Mouse (Mus musculus) CD4-positive naive resting alpha-beta T cell, adult 76 days (primary cell): ENCODE results near the gene Gm11564. TPM values are rescaled to one million over a fixed set of nuclear protein-coding genes. Genes with fewer than 3 reads are reported as not detected.

ENCODE experiments used
- total RNA-seq: library from RNA; stranded (reverse); gene quantifications from one replicate; pipeline ENCODE4 v1.2.4, GENCODE M21; 2023

Gm11564 gene
- not detected for total RNA-seq

GRCm38 (mm10) chr11:99815566-99815965 is at the start of gene Gm11564:
TSS of gene Gm11564 (minus strand) at chr11:99815666.

GRCm38 (mm10) chr11:99864176-99864575 is 48.7 kb upstream of the Gm11564 start, which contains the start of gene Gm11559:
TSS of gene Gm11559 (plus strand) at chr11:99864476.

GRCm38 (mm10) chr11:99857617-99858016 is 42.2 kb upstream of the Gm11564 start, which contains the start of gene Gm11568:
TSS of gene Gm11568 (plus strand) at chr11:99857917.

GRCm38 (mm10) chr11:99851508-99851907 is 36.0 kb upstream of the Gm11564 start, which contains the start of gene Krtap4-16:
TSS of gene Krtap4-16 (minus strand) at chr11:99851608.

GRCm38 (mm10) chr11:99837966-99838365 is 22.5 kb upstream of the Gm11564 start, which contains the start of gene 2300003K06Rik:
TSS of gene 2300003K06Rik (minus strand) at chr11:99838066.

GRCm38 (mm10) chr11:99809792-99810191 is 5.7 kb downstream of the Gm11564 start, which contains the start of gene Krtap4-13:
TSS of gene Krtap4-13 (minus strand) at chr11:99809892.

GRCm38 (mm10) chr11:99804346-99804745 is 11.1 kb downstream of the Gm11564 start, which contains the start of gene Gm11554:
TSS of gene Gm11554 (minus strand) at chr11:99804446.

GRCm38 (mm10) chr11:99798832-99799231 is 16.6 kb downstream of the Gm11564 start, which contains the start of gene Gm11569:
TSS of gene Gm11569 (minus strand) at chr11:99798932.

GRCm38 (mm10) chr11:99793367-99793766 is 22.1 kb downstream of the Gm11564 start, which contains the start of gene Gm11596:
TSS of gene Gm11596 (minus strand) at chr11:99793467.

GRCm38 (mm10) chr11:99784900-99785299 is 30.6 kb downstream of the Gm11564 start, which contains the start of gene Krtap4-9:
TSS of gene Krtap4-9 (plus strand) at chr11:99785200.

GRCm38 (mm10) chr11:99780604-99781003 is 34.9 kb downstream of the Gm11564 start, which contains the start of gene Krtap4-8:
TSS of gene Krtap4-8 (minus strand) at chr11:99780704.

GRCm38 (mm10) chr11:99772813-99773212 is 42.7 kb downstream of the Gm11564 start, which contains the start of gene Gm11595:
TSS of gene Gm11595 (minus strand) at chr11:99772913.

Other genes starting within 250 kb of the Gm11564 start
- not detected for gene Krtap3-1, start 249.0 kb downstream of the Gm11564 start, total RNA-seq
- not detected for gene Krtap1-5, start 234.7 kb downstream of the Gm11564 start, total RNA-seq
- not detected for gene Krtap1-4, start 232.0 kb downstream of the Gm11564 start, total RNA-seq
- gene Krtap1-3, start 224.3 kb downstream of the Gm11564 start, total RNA-seq: not detected
- not detected for gene Krtap9-3, start 217.6 kb downstream of the Gm11564 start, total RNA-seq
- gene Gm11938, start 212.4 kb downstream of the Gm11564 start, total RNA-seq: not detected
- not detected for gene Gm11937, start 205.5 kb downstream of the Gm11564 start, total RNA-seq
- gene Krtap2-4, start 200.8 kb downstream of the Gm11564 start, total RNA-seq: not detected
- gene Gm11562, start 195.2 kb downstream of the Gm11564 start, total RNA-seq: not detected
- not detected for gene Krtap4-1, start 187.4 kb downstream of the Gm11564 start, total RNA-seq
- gene Krtap4-2, start 180.6 kb downstream of the Gm11564 start, total RNA-seq: not detected
- gene Krtap4-7, start 171.6 kb downstream of the Gm11564 start, total RNA-seq: not detected
- gene Gm11555, start 165.4 kb downstream of the Gm11564 start, total RNA-seq: not detected
- gene Gm11563, start 156.7 kb downstream of the Gm11564 start, total RNA-seq: not detected
- not detected for gene Krtap4-6, start 149.7 kb downstream of the Gm11564 start, total RNA-seq
- gene Gm14190, start 124.9 kb downstream of the Gm11564 start, total RNA-seq: not detected
- not detected for gene Gm14180, start 81.4 kb downstream of the Gm11564 start, total RNA-seq
- not detected for gene Gm11595, start 42.8 kb downstream of the Gm11564 start, total RNA-seq
- not detected for gene Krtap4-8, start 35.0 kb downstream of the Gm11564 start, total RNA-seq
- not detected for gene Krtap4-9, start 30.5 kb downstream of the Gm11564 start, total RNA-seq
- gene Gm11596, start 22.2 kb downstream of the Gm11564 start, total RNA-seq: not detected
- not detected for gene Gm11569, start 16.7 kb downstream of the Gm11564 start, total RNA-seq
- gene Gm11554, start 11.2 kb downstream of the Gm11564 start, total RNA-seq: not detected
- not detected for gene Krtap4-13, start 5.8 kb downstream of the Gm11564 start, total RNA-seq
- not detected for gene 2300003K06Rik, start 22.4 kb upstream of the Gm11564 start, total RNA-seq
- gene Krtap4-16, start 35.9 kb upstream of the Gm11564 start, total RNA-seq: not detected
- not detected for gene Gm11568, start 42.3 kb upstream of the Gm11564 start, total RNA-seq
- gene Gm11559, start 48.8 kb upstream of the Gm11564 start, total RNA-seq: not detected
- not detected for gene Krtap9-1, start 57.7 kb upstream of the Gm11564 start, total RNA-seq
- gene Gm11567, start 63.5 kb upstream of the Gm11564 start, total RNA-seq: not detected
- gene Krtap31-1, start 92.3 kb upstream of the Gm11564 start, total RNA-seq: not detected
- not detected for gene Gm11565, start 99.1 kb upstream of the Gm11564 start, total RNA-seq
- gene Krtap31-2, start 120.6 kb upstream of the Gm11564 start, total RNA-seq: not detected
- not detected for gene Krtap9-5, start 132.8 kb upstream of the Gm11564 start, total RNA-seq
- not detected for gene Krtap29-1, start 163.4 kb upstream of the Gm11564 start, total RNA-seq
- gene Krtap16-1, start 170.9 kb upstream of the Gm11564 start, total RNA-seq: not detected
- not detected for gene Krtap17-1, start 178.3 kb upstream of the Gm11564 start, total RNA-seq
- gene Krt33a, start 200.5 kb upstream of the Gm11564 start, total RNA-seq: not detected
- gene Krt33b, start 214.2 kb upstream of the Gm11564 start, total RNA-seq: not detected
- gene Krt34, start 225.9 kb upstream of the Gm11564 start, total RNA-seq: not detected
- not detected for gene Krt31, start 234.9 kb upstream of the Gm11564 start, total RNA-seq